Mouse (Mus musculus) spleen, postnatal 4 days (tissue): ENCODE results near the gene Pcdh11x.
A peak's percentile ranks its signal among the peaks of the same experiment; 100 is the strongest.
"Not testable (repeated sequence)": the region's sequence is repeated elsewhere in the genome, so short reads cannot be mapped to it uniquely, and the experiment has no call there.

Source experiments
- DNase-seq, 2 experiments: peaks; one replicate each; pipeline ENCODE4 v3.0.0; 2022; ENCODE audit warnings: low spot score in 2 of 2

The Pcdh11x gene

DNA sequence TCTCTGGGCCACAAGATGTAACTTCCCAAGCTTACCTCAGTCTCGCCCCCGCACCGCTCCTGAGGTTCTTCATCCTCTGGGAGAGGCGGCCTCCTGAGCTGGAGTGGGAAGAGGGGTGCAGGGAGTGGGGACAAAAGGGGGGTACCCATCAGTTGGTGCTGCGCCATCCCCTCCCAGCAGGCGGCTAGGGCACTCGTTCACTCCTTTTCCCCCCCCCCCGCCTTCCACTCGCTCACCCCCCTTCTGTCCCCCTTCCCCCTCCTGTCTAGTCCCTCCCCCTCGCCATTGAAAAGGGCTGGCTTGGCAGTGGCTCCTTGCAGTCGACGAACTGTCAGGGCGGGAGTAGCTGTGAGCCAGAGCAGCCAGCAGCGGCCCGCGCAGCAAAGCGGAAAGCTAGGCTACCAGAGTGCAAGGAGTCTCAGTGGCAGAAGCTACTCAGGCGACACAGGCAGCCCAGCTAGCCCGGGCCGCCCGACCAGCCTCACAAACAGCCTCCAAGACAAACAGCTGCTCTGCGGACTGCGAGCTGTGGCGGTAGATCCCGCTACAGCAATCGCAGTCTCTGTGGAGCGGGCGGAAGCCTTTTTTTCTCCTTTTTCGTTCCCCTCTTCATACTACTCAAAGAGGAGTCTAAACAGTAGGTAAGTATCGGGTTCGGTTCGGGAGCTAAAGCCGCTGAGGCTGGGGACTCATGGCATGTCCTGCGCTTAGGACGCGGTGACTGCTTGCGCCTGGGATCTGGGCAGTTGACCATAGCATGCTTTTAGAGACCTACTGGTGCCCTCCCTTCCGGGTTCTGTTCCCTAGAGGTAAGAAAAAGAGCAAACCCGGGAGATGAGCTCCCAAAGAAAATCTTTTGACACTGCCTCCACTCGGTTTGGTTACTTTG, at the start of gene Pcdh11x:
TSS of gene Pcdh11x (plus strand) at position 249 of the 889 bp plus-strand sequence.
- peak in 1 of 2 experiments; percentile 56 for DNase-seq

- DNase-seq, result no peak
Measured at GRCm38 (mm10) chrX:120260089-120260488, 30.0 kb upstream of the Pcdh11x start.

DNA sequence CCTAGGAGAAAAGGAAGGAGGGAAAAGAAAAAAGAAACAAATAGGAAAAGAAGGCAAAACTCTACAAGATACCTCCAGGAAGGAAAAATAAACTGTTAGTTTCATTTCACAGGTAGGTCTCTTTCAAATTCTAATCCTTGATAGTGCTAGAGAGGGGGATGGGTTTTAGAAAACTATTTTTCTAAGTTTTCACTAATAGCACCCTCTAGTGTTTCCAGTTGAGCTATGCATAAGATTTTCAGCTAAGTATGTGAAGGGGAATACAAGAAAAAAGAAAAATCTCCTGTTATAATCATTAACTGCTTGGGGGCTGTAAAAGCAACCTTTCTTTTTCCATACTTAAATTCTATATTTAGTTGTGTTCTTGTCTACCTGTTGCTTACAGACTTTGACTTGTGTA, 4.5 kb upstream of the Pcdh11x start:
- no peak for DNase-seq

DNA sequence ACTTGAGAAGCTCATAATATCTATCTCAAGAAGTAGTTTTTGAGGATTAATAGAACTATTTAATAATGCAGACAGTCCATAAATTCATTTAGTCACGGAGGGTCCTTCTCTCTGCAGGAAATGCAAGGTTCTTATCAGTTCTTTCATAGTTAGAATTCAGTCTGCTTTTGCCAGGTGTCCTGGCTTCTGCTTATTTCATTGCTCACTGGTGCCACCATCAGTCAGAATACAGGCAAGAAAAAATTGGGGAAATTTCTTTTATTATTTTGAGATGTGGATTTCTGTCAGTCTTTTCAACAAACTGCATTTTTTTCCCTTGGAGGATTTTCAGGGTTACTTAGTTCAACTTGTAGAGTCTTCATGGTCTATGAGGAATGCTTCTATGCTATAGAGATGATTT, 2.6 kb upstream of the Pcdh11x start:
- no peak for DNase-seq

GRCm38 (mm10) chrX:120290900-120291280, 831 bp downstream of the Pcdh11x start:
- no peak for DNase-seq

DNA sequence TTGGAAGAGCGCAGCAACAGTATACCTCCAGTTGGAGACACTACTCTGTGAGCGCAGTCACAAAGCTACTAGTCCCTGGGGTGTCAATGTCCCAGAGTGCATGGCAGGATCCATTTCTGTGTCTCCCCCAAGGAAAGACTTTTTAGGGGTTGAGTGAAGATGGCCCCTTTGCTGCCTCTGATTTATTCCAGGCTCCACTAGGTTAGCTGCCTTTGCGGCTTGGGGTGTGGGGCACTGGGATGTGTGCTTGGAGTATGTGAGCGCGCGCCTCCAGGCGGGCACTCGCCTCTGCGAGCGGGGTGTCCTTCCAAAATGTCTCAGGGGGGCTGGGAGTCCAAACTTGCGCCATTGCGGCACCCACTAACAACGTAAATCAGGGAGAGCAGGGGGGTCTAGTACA, 1.6 kb downstream of the Pcdh11x start:
- no peak for DNase-seq

DNA sequence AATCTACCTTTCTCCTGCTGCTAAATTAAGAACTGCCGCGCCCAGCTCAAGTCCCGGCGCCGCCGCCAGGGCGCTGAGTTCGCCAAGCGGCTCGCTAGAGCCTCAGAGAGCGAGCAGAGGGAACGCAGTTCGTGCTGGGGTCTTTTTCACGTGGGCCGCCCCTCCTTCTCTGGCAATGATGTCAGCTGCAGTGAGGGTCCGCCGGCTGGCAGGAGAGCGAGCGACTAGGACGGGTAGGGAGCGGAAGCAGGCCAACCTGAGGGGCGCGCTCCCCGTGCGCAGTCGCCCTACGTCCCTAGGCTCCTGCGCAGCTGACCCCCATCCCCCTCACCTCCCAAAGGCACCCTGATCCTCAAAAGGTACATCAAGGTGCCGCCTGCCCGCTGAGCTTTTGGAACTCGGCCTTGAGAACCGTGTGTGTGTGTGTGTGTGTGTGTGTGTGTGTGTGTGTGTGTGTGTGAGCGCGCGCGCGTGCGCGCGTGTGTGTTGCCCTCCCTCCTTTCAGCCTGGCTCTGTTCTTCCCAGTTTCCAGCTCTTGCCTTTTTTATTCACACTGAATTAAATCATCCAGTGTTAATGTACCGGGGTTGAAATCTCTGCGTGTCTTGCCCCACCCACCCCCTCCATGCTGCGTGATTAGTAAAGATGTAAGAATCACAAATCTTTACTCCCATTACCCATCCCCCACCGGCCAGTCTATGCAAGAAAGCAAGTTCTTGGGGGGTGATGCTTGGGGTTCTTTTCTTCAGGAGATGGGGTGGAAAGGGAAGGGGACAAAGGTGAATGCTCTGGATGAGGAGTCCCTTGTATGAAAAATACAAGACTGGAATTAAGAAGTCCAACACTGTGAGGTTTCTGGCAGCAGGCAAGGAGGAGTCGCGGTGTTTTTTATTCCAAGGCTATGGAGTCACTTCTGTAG, 3.0 kb downstream of the Pcdh11x start:
- no peak for DNase-seq

DNA sequence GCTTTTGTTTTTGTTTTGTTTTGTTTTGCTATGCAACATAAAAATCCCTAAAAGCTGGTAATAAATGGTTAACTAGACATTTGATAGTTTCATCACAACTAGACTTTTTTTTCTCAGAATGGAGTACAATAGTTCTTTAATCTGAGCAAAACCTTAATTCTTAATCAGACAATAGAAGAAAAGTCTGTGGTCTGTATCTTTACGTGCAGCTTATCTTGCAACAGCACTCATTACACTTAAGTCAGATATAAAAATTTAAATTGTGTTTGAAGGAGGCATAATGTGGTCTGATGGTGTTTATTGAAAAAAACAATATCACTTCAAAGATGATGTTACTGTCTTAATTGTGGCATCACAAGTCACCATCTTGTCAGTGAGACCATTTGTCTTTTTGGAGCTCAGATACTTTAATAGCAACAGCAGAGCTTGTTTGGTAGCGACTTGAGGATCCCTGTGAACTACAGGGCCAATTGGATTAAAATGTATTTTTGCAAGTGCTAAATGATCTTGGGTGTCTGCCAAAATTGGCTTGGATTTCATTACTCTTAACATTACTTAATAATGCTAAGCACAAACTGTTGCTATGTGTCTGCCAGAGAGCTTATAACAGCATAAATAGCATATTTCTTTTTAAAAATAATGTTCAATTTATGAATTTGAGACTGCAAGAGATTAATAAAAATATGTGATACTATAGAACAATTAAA, 11.6 kb downstream of the Pcdh11x start:
- no peak for DNase-seq

GRCm38 (mm10) chrX:120312995-120313394, 22.9 kb downstream of the Pcdh11x start, which contains the start of gene H2afb3:
TSS of gene H2afb3 (minus strand) at chrX:120313095.
- not testable (repeated sequence) for DNase-seq

GRCm38 (mm10) chrX:120466225-120466624, 176.2 kb downstream of the Pcdh11x start:
- no peak for DNase-seq

DNA sequence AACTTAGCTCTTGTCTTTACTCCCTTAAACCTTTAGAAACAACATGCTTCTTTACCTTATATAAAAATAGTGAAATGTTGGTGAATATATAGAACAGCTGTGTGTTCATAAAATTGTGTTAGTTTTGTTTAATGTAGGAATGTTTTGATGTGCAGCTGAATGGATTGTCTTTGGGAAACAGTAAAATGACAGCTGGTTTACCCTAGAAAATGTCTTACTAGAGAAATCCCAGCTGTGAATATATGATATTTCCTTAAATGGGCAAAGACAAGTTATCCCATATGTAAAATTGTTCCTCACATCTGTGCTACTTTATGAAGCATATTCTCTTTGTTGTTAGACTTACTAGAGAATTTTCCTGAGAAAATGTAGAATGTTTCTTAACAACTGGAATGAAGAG, 196.4 kb downstream of the Pcdh11x start:
- no peak for DNase-seq

GRCm38 (mm10) chrX:120524986-120525385, 234.9 kb downstream of the Pcdh11x start:
- DNase-seq, result no peak

- DNase-seq, result no peak
Measured at GRCm38 (mm10) chrX:120599309-120599708, 309.2 kb downstream of the Pcdh11x start.

DNA sequence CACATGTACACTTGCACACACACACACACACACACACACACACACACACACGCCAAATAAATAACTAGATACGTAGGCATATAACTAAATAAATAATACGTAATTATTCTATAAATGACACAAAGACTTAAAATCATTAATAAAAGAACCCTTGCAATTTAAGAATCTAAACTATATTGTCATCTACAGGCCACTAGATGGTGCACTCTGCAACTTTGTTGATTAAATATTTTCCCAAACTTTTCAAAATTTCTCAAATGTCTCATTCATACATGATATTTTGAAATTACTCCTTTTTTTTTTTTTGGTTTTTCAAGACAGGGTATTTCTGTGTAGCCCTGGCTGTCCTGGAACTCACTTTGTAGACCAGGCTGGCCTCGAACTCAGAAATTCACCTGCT, 328.4 kb downstream of the Pcdh11x start:
- DNase-seq, result no peak

DNA sequence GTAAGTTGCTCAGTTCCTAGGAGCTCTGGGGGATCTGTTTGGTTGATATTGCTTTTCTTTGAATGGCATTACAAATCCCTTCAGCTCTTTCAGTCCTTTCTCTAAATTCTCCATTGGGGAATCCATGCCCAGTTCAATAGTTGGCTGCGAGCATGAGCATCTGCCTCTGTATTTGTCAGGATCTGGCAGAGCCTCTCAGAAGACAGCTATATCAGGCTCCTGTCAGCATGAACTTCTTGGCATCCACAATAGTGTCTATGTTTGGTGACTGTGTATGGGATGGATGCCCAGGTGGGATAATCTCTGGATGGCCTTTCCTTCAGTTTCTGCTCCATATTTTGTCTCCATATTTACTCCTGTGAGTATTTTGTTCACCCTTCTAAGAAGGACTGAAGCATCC, 380.2 kb downstream of the Pcdh11x start:
- not testable (repeated sequence) for DNase-seq

- no peak for DNase-seq
Measured at GRCm38 (mm10) chrX:120734144-120734543, 444.1 kb downstream of the Pcdh11x start.

DNA sequence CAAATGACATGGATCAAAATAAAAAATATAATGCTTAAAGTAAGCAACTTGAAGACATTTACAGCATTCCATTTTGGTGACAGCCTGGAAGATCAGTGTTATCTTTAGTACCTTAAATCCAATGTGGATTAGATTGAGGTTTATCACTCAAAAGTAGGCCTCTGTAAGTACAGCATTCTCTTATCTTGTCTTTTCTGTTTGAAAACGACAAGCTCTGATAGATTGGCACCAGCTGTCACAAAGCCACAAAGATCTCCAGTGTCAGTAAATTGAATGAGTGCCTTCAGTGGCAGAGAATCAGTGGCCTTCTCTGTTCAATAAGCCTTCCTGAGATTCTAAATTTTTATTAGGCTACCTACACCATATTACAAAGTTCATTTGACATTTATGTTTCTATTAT, 445.7 kb downstream of the Pcdh11x start:
- no peak for DNase-seq

DNA sequence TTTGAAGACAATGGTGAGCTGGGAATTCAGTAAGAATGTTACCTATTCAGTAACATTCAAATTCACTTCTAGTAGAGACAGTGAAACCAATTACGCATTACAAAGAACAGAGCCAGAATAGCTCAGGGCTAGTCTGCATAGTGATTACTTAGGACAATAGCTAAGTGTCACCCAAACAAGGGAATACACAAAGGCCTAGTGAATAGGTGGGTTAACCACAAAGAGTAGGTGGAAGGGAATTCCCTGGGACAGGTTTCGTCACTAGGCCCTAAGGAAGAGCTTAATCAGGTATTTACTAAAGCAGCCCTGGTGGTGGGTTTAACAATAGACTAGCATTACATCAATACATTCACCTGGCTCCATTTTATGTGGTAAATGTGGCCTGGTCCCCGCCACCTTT, 654.5 kb downstream of the Pcdh11x start:
- no peak for DNase-seq
